Mouse (Mus musculus) C2C12 (cell line): ENCODE measurements around the gene Ndnf.

Experiments used
- CEBPB ChIP-seq: IDR thresholded peaks from one replicate; pipeline ENCODE4 v1.6.1; 2011; ENCODE audit warnings: low read depth, mild to moderate bottlenecking, control low read depth, moderate library complexity
- CTCF ChIP-seq: IDR thresholded peaks from one replicate; pipeline ENCODE4 v1.5.1; 2011; ENCODE audit not compliant: control insufficient read depth, insufficient read depth, insufficient read length
- USF1 ChIP-seq: IDR thresholded peaks from one replicate; pipeline ENCODE4 v1.6.1; 2011; ENCODE audit warnings: low read depth, mild to moderate bottlenecking, control low read depth, moderate library complexity

DNA sequence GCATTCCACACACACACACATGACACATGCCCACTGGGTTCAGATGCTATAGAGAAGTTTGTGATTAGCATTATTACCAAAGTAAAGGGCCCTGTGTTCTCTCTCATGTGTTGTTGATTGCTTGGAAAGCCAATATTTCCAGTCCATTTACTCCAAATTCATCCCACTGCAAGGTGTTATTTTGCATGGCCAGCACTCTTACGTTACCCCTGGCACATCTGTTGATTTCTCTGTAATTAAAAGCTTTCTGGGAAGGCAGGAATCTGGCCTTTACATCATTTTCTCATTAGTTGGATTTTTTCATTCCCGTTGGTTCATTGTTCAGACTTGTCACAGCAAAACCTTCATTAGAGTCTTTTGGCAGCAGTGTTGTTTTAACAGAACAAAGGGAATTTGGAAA, 54.3 kb downstream of the Ndnf start:
- no peak for TF ChIP-seq CTCF
- no peak for TF ChIP-seq USF1
- no peak for TF ChIP-seq CEBPB
